ENCODE assay signal across 27 mouse cellular contexts in genomic region chr9:42337026-42337425, GRCm38 (mm10).
"Had no signal": no experiment of that assay in that cellular context is flagged by ENCODE, and none has a peak within 500 bp of the region (broad histone marks: within the 10 kb centered on the region; RNA-seq: fewer than 3 reads in every experiment).

No protein-coding gene starts in this region.

- ATAC-seq: hindbrain, embryonic 16.5 days; intestine, embryonic 16.5 days; liver, postnatal 0 days had no signal

- H3K36me3 ChIP-seq: heart, embryonic 12.5 days; hindbrain, embryonic 10.5 days; hindbrain, embryonic 12.5 days; kidney, embryonic 15.5 days; limb, embryonic 10.5 days; limb, embryonic 12.5 days; liver, embryonic 13.5 days; liver, embryonic 15.5 days had no signal

- DNase-seq: gastrocnemius, adult 2 months; gastrocnemius, postnatal 10 days; gastrocnemius, postnatal 25 days; heart, adult 2 months; heart, postnatal 10 days; heart, postnatal 4 days; kidney, adult 11 months; kidney, adult 2 months; kidney, adult 9 months; kidney, postnatal 14 days; kidney, postnatal 36 days; liver; liver, embryonic 13.5 days; liver, postnatal 0 days had no signal

- H3K27ac ChIP-seq: gastrocnemius, adult 2 months; heart, adult 2 months; hindbrain, embryonic 10.5 days; hindbrain, embryonic 12.5 days; hindbrain, embryonic 14.5 days; kidney, embryonic 15.5 days; kidney, postnatal 0 days; left cerebral cortex, adult 2 months; limb, embryonic 10.5 days; limb, embryonic 12.5 days; liver, embryonic 13.5 days; liver, embryonic 15.5 days had no signal

- H3K4me1 ChIP-seq: limb, embryonic 12.5 days; liver, embryonic 13.5 days; liver, embryonic 15.5 days had no signal

- H3K9ac ChIP-seq: heart, embryonic 12.5 days; hindbrain, embryonic 12.5 days; hindbrain, embryonic 14.5 days; kidney, embryonic 15.5 days; limb, embryonic 12.5 days; liver, embryonic 13.5 days; liver, embryonic 15.5 days; liver, postnatal 0 days had no signal

- H3K9me3 ChIP-seq: heart, embryonic 12.5 days; hindbrain, embryonic 10.5 days; hindbrain, embryonic 12.5 days; kidney, embryonic 15.5 days; limb, embryonic 10.5 days; limb, embryonic 12.5 days; liver, embryonic 13.5 days; liver, embryonic 15.5 days had no signal

- H3K4me3 ChIP-seq: gastrocnemius, adult 2 months; heart, adult 2 months; heart, embryonic 12.5 days; hindbrain, embryonic 10.5 days; hindbrain, embryonic 12.5 days; kidney, embryonic 15.5 days; left cerebral cortex, adult 2 months; limb, embryonic 10.5 days; limb, embryonic 12.5 days; liver, embryonic 13.5 days; liver, embryonic 15.5 days had no signal

- H3K27me3 ChIP-seq: hindbrain, embryonic 12.5 days; kidney, embryonic 15.5 days; limb, embryonic 12.5 days; liver, embryonic 13.5 days; liver, embryonic 15.5 days had no signal

- H3K4me2 ChIP-seq: heart, embryonic 12.5 days; hindbrain, embryonic 12.5 days; hindbrain, embryonic 14.5 days; kidney, embryonic 15.5 days; limb, embryonic 12.5 days; liver, embryonic 11.5 days; liver, embryonic 13.5 days; liver, embryonic 15.5 days had no signal
